Mouse (Mus musculus): ENCODE results near the gene Gja4. TPM values are rescaled to one million over a fixed set of nuclear protein-coding genes. Genes with fewer than 3 reads are reported as not detected.
A peak's percentile ranks its signal among the peaks of the same experiment; 100 is the strongest.

Gene Gja4
- polyA plus RNA-seq (2015; fragmentation: Nextera tagmentation; extraction: Ambion mirVana) = 56.9 and 58.3 TPM in 2 replicates

DNA sequence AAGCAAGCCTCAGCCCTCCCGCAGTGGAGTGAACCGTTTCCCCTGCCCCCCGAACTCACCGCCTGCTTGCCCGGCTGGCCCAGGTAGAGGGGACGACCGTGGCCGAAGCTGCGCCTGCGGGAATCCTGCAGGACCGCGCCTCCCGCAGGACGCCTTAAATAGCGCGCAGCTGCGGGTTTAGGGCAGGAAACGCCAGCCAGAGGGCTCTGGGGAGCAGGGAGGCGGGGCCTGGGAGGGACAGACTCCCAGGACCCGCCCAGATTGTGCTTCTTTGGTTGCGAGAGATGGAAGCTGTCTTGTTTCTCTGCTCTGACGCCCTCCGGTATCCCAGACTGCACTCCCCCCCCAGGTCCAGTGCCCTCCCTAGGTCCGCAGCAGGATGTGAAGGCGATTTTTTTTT is at the start of gene Gja4:
Gene Gja4, minus strand, starts transcription at position 179 of the 400 bp plus-strand sequence.
- Histone ChIP-seq H3K4me1 (ENCODE audit: insufficient read depth, low read depth, low read length) (no peaks in the 10 kb centered on the region), H3K4me2 (replicated peaks; ENCODE audit: low read depth, low read length) (peak within 1 kb of the TSS; percentile 81), H3K9me3 (ENCODE audit: low read length) (no peaks in the 10 kb centered on the region), H3K9ac (replicated peaks; ENCODE audit: low read depth) (peak within 1 kb of the TSS; percentile 32), H3K36me3 (ENCODE audit: insufficient read depth, low read length) (no peaks in the 10 kb centered on the region), H3K27me3 (replicated peaks; ENCODE audit: insufficient read depth, low read length) (0 out of 2 replicates have a peak, but pooled peaks cover 5% of the 10 kb centered on the region), H3K27ac (ENCODE audit: low read length) (0 out of 2 replicates have a peak within 1 kb of the TSS, but pooled peaks have one; percentile 4), H3K4me3 (ENCODE audit: low read depth, low read length) (peak within 1 kb of the TSS; percentile 46)
- ATAC-seq (peak; percentile 90), DNase-seq (ENCODE audit: low spot score) (peak; percentile 88)
- WGBS = under 1% methylated on average over 24 of the region's 25 CpGs
- TF ChIP-seq EP300 (IDR thresholded peaks at IDR 0.05) = no peak
- TF ChIP-seq CTCF (IDR thresholded peaks at IDR 0.05) = peak; percentile 73

DNA sequence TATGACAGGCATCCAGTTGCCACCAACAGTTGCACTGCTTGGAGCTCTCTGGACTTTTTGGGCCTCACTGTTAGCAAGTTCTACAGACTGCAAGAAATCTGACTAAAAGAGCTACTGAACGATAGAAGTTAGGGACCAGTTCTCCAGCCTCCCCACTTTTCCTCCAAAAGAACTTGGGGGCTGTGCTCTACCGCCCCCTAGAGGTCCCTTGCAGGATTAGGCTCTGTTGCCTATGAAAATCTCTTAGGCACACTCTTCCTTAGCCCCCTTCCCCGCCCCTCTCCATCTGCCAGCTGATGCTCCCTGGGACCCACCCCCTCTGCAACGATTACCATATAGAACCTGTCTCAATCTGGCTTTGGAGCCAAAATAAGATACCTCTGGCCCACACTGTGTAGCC is 49.5 kb upstream of the Gja4 start:
- WGBS = 59% methylated on average over 4 of the region's 4 CpGs

DNA sequence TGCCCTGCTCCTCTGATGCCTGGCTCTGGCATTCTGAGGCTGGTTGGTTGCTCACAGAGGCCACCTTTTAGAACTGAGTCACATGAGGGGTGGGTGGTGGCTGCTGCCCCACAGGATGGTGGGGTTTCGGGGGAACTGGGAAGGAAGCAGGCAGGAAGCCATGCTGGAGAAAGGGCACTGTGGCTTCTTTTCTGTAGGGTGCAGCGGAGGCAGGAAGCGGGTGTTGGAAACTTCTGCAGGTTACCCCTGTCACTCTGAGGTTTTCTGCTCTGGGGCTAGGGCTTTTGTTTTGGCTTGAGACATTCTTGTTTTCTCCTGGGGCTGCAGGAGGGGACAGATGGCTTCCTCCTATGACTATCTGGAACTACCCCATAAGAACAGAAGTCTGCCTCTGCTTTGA is 48.7 kb upstream of the Gja4 start:
- Histone ChIP-seq H3K27ac (ENCODE audit: low read length) (no peak overlapping the region), H3K4me2 (replicated peaks; ENCODE audit: low read depth, low read length) (no peak overlapping the region), H3K4me1 (ENCODE audit: insufficient read depth, low read depth, low read length) (no peaks in the 10 kb centered on the region), H3K27me3 (replicated peaks; ENCODE audit: insufficient read depth, low read length) (no peaks in the 10 kb centered on the region), H3K4me3 (ENCODE audit: low read depth, low read length) (no peak overlapping the region), H3K9me3 (ENCODE audit: low read length) (no peaks in the 10 kb centered on the region), H3K36me3 (ENCODE audit: insufficient read depth, low read length) (no peaks in the 10 kb centered on the region), H3K9ac (replicated peaks; ENCODE audit: low read depth) (no peak overlapping the region)
- 82% methylated on average over 3 of the region's 3 CpGs for WGBS
- TF ChIP-seq EP300 (IDR thresholded peaks at IDR 0.05) (no peak), CTCF (IDR thresholded peaks at IDR 0.05) (no peak)
- DNase-seq (ENCODE audit: low spot score) (no peak), ATAC-seq (no peak)

More for the DNA sequence above, 49.5 kb upstream of the Gja4 start:
- Histone ChIP-seq H3K4me3 (ENCODE audit: low read depth, low read length) (no peak overlapping the region), H3K4me2 (replicated peaks; ENCODE audit: low read depth, low read length) (no peak overlapping the region), H3K9me3 (ENCODE audit: low read length) (no peaks in the 10 kb centered on the region), H3K27ac (ENCODE audit: low read length) (no peak overlapping the region), H3K36me3 (ENCODE audit: insufficient read depth, low read length) (no peaks in the 10 kb centered on the region), H3K9ac (replicated peaks; ENCODE audit: low read depth) (no peak overlapping the region), H3K27me3 (replicated peaks; ENCODE audit: insufficient read depth, low read length) (no peaks in the 10 kb centered on the region), H3K4me1 (ENCODE audit: insufficient read depth, low read depth, low read length) (no peaks in the 10 kb centered on the region)
- TF ChIP-seq CTCF (IDR thresholded peaks at IDR 0.05) = peak; percentile 54
- TF ChIP-seq EP300 (IDR thresholded peaks at IDR 0.05) = no peak
- ATAC-seq (no peak), DNase-seq (ENCODE audit: low spot score) (no peak)

DNA sequence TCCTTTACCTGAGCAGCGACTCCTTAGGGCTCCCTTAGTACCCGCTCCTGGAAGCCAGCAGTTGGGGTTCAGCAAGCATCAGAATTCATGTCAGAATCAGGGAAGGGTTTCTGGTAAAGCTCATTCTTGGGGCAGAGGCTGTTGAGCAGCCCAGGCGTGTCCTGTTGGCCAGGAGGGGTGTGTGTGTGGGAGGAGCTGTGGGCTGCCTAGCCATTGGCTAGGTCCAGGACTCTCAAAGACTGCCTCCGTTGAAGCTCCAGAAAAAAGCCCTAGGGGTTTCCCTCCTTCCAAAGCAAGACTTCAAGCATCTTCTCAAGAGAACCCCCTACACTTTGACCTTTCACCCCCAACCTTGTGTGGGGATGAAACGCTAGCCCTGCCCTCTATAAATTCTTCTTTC is 44.2 kb upstream of the Gja4 start, which contains the start of gene Gjb5:
Gene Gjb5, minus strand, starts transcription at position 164 of the 400 bp plus-strand sequence.
- no peaks in the 10 kb centered on the region for H3K9me3 ChIP-seq (ENCODE audit: low read length)
- WGBS = 21% methylated on average over 5 of the region's 5 CpGs
- H3K4me3 ChIP-seq (ENCODE audit: low read depth, low read length) = no peak within 1 kb of the TSS
- no peak within 1 kb of the TSS for H3K4me2 ChIP-seq (replicated peaks; ENCODE audit: low read depth, low read length)
- no peaks in the 10 kb centered on the region for H3K27me3 ChIP-seq (replicated peaks; ENCODE audit: insufficient read depth, low read length)
- TF ChIP-seq EP300 (IDR thresholded peaks at IDR 0.05) (no peak), CTCF (IDR thresholded peaks at IDR 0.05) (no peak)
- H3K36me3 ChIP-seq (ENCODE audit: insufficient read depth, low read length) = no peaks in the 10 kb centered on the region
- no peak; the same call in 1 of the 2 replicates for ATAC-seq
- DNase-seq (ENCODE audit: low spot score) = peak; percentile 20
- no peak within 1 kb of the TSS for H3K27ac ChIP-seq (ENCODE audit: low read length)
- peaks cover 4% of the 10 kb centered on the region; the same call in 1 of the 2 replicates for H3K4me1 ChIP-seq (ENCODE audit: insufficient read depth, low read depth, low read length)
- no peak within 1 kb of the TSS for H3K9ac ChIP-seq (replicated peaks; ENCODE audit: low read depth)

DNA sequence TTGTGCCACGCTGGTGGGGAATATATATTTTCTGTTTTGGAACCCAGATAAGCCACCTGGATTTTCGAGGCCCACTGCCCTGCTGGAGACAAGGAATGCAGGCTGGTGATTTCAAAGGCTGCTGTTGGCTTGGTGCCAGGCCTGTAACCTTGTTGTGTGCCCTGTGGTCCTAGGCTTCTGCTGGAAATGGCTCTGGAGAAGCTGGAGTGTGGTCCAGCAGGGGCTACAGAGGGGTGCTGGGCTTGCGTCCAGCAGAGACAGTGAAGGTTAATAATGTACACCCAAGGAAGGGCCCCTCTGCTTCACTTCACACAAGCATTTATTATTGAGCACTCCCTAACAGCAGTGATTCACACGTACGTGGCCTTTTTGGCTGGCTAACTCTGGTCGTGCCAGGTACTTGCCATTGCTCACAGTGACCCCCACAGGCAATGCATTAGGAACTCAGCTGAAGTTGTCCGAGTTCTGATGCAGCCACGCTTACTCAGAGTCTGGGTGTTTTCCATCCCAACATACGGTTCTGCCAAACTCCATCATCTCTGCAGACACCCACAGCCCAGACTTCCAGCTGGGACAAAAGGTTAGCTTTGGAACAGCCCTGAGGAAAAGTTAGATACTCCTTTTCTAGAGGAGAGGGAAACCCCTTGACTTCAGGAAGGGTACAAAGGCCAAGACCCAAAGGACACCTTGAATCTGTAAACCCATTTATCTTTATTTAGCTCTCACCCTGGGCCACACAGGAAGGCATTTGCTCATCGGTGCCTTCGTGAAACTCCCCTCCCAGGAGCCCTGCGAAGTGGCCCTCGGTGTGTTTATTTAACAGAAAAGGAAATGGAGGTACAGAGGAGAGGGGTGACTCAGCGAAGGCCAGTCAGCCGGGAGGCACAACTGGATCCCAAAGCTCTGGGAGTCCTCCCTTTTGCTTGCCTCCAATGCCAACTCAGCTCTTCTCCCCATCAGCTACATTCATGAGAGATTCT is 41.0 kb upstream of the Gja4 start:
- Histone ChIP-seq H3K27me3 (replicated peaks; ENCODE audit: insufficient read depth, low read length) (no peaks in the 10 kb centered on the region), H3K36me3 (ENCODE audit: insufficient read depth, low read length) (no peaks in the 10 kb centered on the region), H3K4me3 (ENCODE audit: low read depth, low read length) (no peak overlapping the region), H3K4me2 (replicated peaks; ENCODE audit: low read depth, low read length) (no peak overlapping the region), H3K4me1 (ENCODE audit: insufficient read depth, low read depth, low read length) (peaks cover 4% of the 10 kb centered on the region; the same call in 1 of the 2 replicates), H3K9me3 (ENCODE audit: low read length) (no peaks in the 10 kb centered on the region), H3K27ac (ENCODE audit: low read length) (no peak overlapping the region), H3K9ac (replicated peaks; ENCODE audit: low read depth) (no peak overlapping the region)
- ATAC-seq (no peak), DNase-seq (ENCODE audit: low spot score) (no peak)
- 22% methylated on average over 15 of the region's 15 CpGs for WGBS
- no peak for TF ChIP-seq EP300 (IDR thresholded peaks at IDR 0.05)
- TF ChIP-seq CTCF (IDR thresholded peaks at IDR 0.05) = no peak

DNA sequence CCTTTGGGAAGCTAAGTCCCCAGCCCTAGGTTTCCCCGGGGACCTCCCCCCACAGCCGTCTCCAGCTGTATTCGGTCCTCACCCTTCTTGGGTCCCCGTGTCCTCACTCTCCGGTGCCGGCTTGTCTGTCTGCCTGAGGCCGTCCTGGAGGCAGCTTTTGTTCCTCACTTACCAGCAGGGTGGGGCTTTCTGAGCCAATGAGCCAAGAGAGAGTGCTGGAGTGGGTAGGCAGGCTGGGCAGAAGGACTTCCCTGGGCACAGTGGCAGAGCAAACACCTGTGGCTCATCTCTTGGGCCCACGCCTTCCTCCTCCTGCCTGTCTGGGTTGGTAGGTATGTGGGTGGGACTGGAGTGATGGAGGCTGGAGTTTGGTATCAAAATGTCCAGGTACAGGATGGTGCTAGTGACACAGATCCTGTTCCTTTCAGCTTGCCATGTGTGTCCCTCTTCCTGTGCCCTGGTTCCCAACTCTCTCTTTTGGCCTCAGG is 40.2 kb upstream of the Gja4 start, which contains the start of gene Gjb4:
Gene Gjb4, minus strand, starts transcription at position 131 of the 488 bp plus-strand sequence.
- Histone ChIP-seq H3K9me3 (ENCODE audit: low read length) (no peaks in the 10 kb centered on the region), H3K36me3 (ENCODE audit: insufficient read depth, low read length) (no peaks in the 10 kb centered on the region), H3K4me3 (ENCODE audit: low read depth, low read length) (no peak within 1 kb of the TSS), H3K4me2 (replicated peaks; ENCODE audit: low read depth, low read length) (no peak within 1 kb of the TSS), H3K27me3 (replicated peaks; ENCODE audit: insufficient read depth, low read length) (no peaks in the 10 kb centered on the region), H3K9ac (replicated peaks; ENCODE audit: low read depth) (no peak within 1 kb of the TSS), H3K4me1 (ENCODE audit: insufficient read depth, low read depth, low read length) (peaks cover 4% of the 10 kb centered on the region; the same call in 1 of the 2 replicates), H3K27ac (ENCODE audit: low read length) (no peak within 1 kb of the TSS)
- ATAC-seq = peak; percentile 30; the same call in 1 of the 2 replicates
- TF ChIP-seq EP300 (IDR thresholded peaks at IDR 0.05) = no peak
- TF ChIP-seq CTCF (IDR thresholded peaks at IDR 0.05) = no peak
- DNase-seq (ENCODE audit: low spot score) = no peak
- 29% methylated on average over 8 of the region's 8 CpGs for WGBS
